Mouse (Mus musculus): ENCODE results near the gene Gm4353. TPM values are rescaled to one million over a fixed set of nuclear protein-coding genes. Genes with fewer than 3 reads are reported as not detected.
A peak's percentile ranks its signal among the peaks of the same experiment; 100 is the strongest.

Gm4353 gene
- total and polyA plus RNA-seq, 3 experiments, result 0.51 to 1.7 (median 1.3) TPM

GRCm38 (mm10) chr7:116035504-116035903 is 48.9 kb downstream of the Gm4353 start:
- Histone ChIP-seq H3K4me1 (ENCODE audit: control insufficient read depth, insufficient read depth, low read length) (no peaks in the 10 kb centered on the region), H3K4me3 (no peak overlapping the region), H3K27ac (no peak overlapping the region), H3K79me2 (replicated peaks; ENCODE audit: control insufficient read depth, insufficient read depth, low read length) (no peaks in the 10 kb centered on the region), H3K9ac (ENCODE audit: low read depth, low read length) (no peak overlapping the region), H3K27me3 (ENCODE audit: control insufficient read depth, insufficient read depth, low read length) (peaks cover 5% of the 10 kb centered on the region), H3K36me3 (ENCODE audit: control insufficient read depth, insufficient read depth, low read length) (no peaks in the 10 kb centered on the region)
- TF ChIP-seq POLR2A (IDR thresholded peaks at IDR 0.05; ENCODE audit: insufficient read depth, low read depth, low read length) (no peak), EP300 (IDR thresholded peaks at IDR 0.05; ENCODE audit: insufficient read depth, low read depth, low read length) (no peak), CTCF (IDR thresholded peaks at IDR 0.05) (no peak)
- WGBS, result 83% methylated on average over 4 of the region's 4 CpGs
- DNase-seq, result no peak
- intact Hi-C loops (cut with DNase I), result loop anchor here (10.0 kb wide), 3 partner anchors 311 to 611 kb away; no protein-coding TSS in a partner anchor

- TF ChIP-seq EP300 (IDR thresholded peaks at IDR 0.05; ENCODE audit: insufficient read depth, low read depth, low read length), result peak; percentile 27; the same call in 1 of the 2 replicates
- peak; percentile 36; the same call in 1 of the 2 replicates for TF ChIP-seq POLR2A (IDR thresholded peaks at IDR 0.05; ENCODE audit: insufficient read depth, low read depth, low read length)
- no peak for TF ChIP-seq CTCF (IDR thresholded peaks at IDR 0.05)
- peak overlapping the region; percentile 61 for H3K4me3 ChIP-seq
- H3K36me3 ChIP-seq (ENCODE audit: control insufficient read depth, insufficient read depth, low read length), result no peaks in the 10 kb centered on the region
- H3K79me2 ChIP-seq (replicated peaks; ENCODE audit: control insufficient read depth, insufficient read depth, low read length), result no peaks in the 10 kb centered on the region
- H3K9ac ChIP-seq (ENCODE audit: low read depth, low read length), result peak overlapping the region; percentile 79
- no peaks in the 10 kb centered on the region for H3K4me1 ChIP-seq (ENCODE audit: control insufficient read depth, insufficient read depth, low read length)
- H3K27me3 ChIP-seq (ENCODE audit: control insufficient read depth, insufficient read depth, low read length), result peaks cover 5% of the 10 kb centered on the region
- WGBS, result 1% methylated on average over 25 of the region's 25 CpGs
- H3K27ac ChIP-seq, result peak overlapping the region; percentile 90
- intact Hi-C loops (cut with DNase I), result loop anchor here (5.0 to 10.0 kb wide), 7 partner anchors 82 to 610 kb away; no protein-coding TSS in a partner anchor
- peak; percentile 68 to 72 for DNase-seq
These were observed 50.1 kb downstream of the Gm4353 start for GRCm38 (mm10) chr7:116034282-116034758.

GRCm38 (mm10) chr7:116033371-116034241 is 50.8 kb downstream of the Gm4353 start:
- Histone ChIP-seq H3K36me3 (ENCODE audit: control insufficient read depth, insufficient read depth, low read length) (no peaks in the 10 kb centered on the region), H3K27ac (peak overlapping the region; percentile 90), H3K9ac (ENCODE audit: low read depth, low read length) (peak overlapping the region; percentile 79), H3K4me1 (ENCODE audit: control insufficient read depth, insufficient read depth, low read length) (no peaks in the 10 kb centered on the region), H3K79me2 (replicated peaks; ENCODE audit: control insufficient read depth, insufficient read depth, low read length) (no peaks in the 10 kb centered on the region), H3K4me3 (peak overlapping the region; percentile 61), H3K27me3 (ENCODE audit: control insufficient read depth, insufficient read depth, low read length) (peaks cover 5% of the 10 kb centered on the region)
- DNase-seq, result peak; percentile 75 to 79
- WGBS, result under 1% methylated on average over 54 of the region's 54 CpGs
- 0 out of 2 replicates have a peak, but pooled peaks have one; percentile 4 for TF ChIP-seq CTCF (IDR thresholded peaks at IDR 0.05)
- peak; percentile 42; the same call in 1 of the 2 replicates for TF ChIP-seq POLR2A (IDR thresholded peaks at IDR 0.05; ENCODE audit: insufficient read depth, low read depth, low read length)
- no peak for TF ChIP-seq EP300 (IDR thresholded peaks at IDR 0.05; ENCODE audit: insufficient read depth, low read depth, low read length)
- intact Hi-C loops (cut with DNase I), result loop anchor here (5.0 to 10.0 kb wide), 7 partner anchors 81 to 609 kb away; no protein-coding TSS in a partner anchor

Other genes with a start within 250 kb of the Gm4353 start
- 10 to 100 TPM; 26.4 to 33.4 TPM for gene Sox6, start 45.8 kb downstream of the Gm4353 start, total RNA-seq (2021)
- gene Sox6, start 45.8 kb downstream of the Gm4353 start, polyA plus RNA-seq (2012; rRNA removed), result 11.8 and 18.4 TPM in 2 replicates
- 10 to 100 TPM; 51.3 to 54.0 TPM for gene 1110004F10Rik, start 45.2 kb downstream of the Gm4353 start, total RNA-seq (2021)
- gene 1110004F10Rik, start 45.2 kb downstream of the Gm4353 start, polyA plus RNA-seq (2012; rRNA removed), result 38.9 and 56.0 TPM in 2 replicates
- 1 to 10 TPM; 4.5 to 6.3 TPM for gene Plekha7, start 223.7 kb upstream of the Gm4353 start, total RNA-seq (2021)
- 13.7 and 19.3 TPM in 2 replicates for gene Plekha7, start 223.7 kb upstream of the Gm4353 start, polyA plus RNA-seq (2012; rRNA removed)
- 100 to 1,000 TPM; 328 to 384 TPM for gene Rps13, start 249.6 kb upstream of the Gm4353 start, total RNA-seq (2021)
- 110 and 146 TPM in 2 replicates for gene Rps13, start 249.6 kb upstream of the Gm4353 start, polyA plus RNA-seq (2012; rRNA removed)

All from heart, adult 2 months (tissue).